Mouse (Mus musculus) intestine, embryonic 14.5 days (tissue): ENCODE data around the gene Mcm3ap. TPM values are rescaled to one million over a fixed set of nuclear protein-coding genes. Genes with fewer than 3 reads are reported as not detected.

ENCODE experiments used
- ATAC-seq: fragments of 200-750 bp; cut with Nextera tagmentation; replicated peaks from 2 replicates; pipeline ENCODE4 v1.8.0; 2017; ENCODE audit warnings: low read depth, moderate number of reproducible peaks, moderate TSS enrichment, moderate library complexity; ENCODE audit not compliant: low FRiP score, low TSS enrichment
- DNase-seq: peaks from one replicate; pipeline ENCODE4 v3.0.0-alpha.2; 2018; ENCODE audit warnings: low spot score
- H3K27ac ChIP-seq: fragments of 300-500 bp; sonication (generic); 2 replicates; pipeline ENCODE4 v1.5.1; 2014; ENCODE audit warnings: low read depth, mild to moderate bottlenecking, control low read depth
- H3K27me3 ChIP-seq: fragments of 300-500 bp; sonication (generic); replicated peaks from 2 replicates; pipeline ENCODE4 v1.6.1; 2014; ENCODE audit warnings: low read length, control low read depth; ENCODE audit not compliant: control insufficient read depth, insufficient read depth
- H3K36me3 ChIP-seq: fragments of 300-500 bp; sonication (generic); 2 replicates; pipeline ENCODE4 v1.6.1; 2014; ENCODE audit warnings: low read length, control low read depth; ENCODE audit not compliant: control insufficient read depth, insufficient read depth
- H3K4me1 ChIP-seq: fragments of 300-500 bp; sonication (generic); replicated peaks from 2 replicates; pipeline ENCODE4 v1.6.1; 2014; ENCODE audit warnings: low read length, control low read depth, mixed read lengths; ENCODE audit not compliant: control insufficient read depth, insufficient read depth
- H3K4me2 ChIP-seq: fragments of 300-500 bp; sonication (generic); 2 replicates; pipeline ENCODE4 v1.6.1; 2014; ENCODE audit warnings: low read length
- H3K4me3 ChIP-seq: fragments of 300-500 bp; sonication (generic); 2 replicates; pipeline ENCODE4 v1.5.1; 2014; ENCODE audit warnings: low read depth, low read length, control low read depth, mixed read lengths
- H3K9ac ChIP-seq: fragments of 300-500 bp; sonication (generic); 2 replicates; pipeline ENCODE4 v1.6.1; 2014; ENCODE audit warnings: mild to moderate bottlenecking, low read length
- H3K9me3 ChIP-seq: fragments of 300-500 bp; sonication (generic); 2 replicates; pipeline ENCODE4 v1.6.1; 2016; ENCODE audit warnings: low read length, control low read depth; ENCODE audit not compliant: control insufficient read depth
- WGBS: fragments of 180-500 bp; shearing (Covaris S2); extraction: QIAGEN DNeasy Blood & Tissue Kit; methylation state at CpG from one replicate; pipeline ENCODE4 v1.1.7; 2014; 5-methylcytosine and 5-hydroxymethylcytosine counted together
- polyA plus RNA-seq: library from polyadenylated mRNA; unstranded; fragments of >200 nt; fragmentation: Nextera tagmentation; extraction: Ambion mirVana; gene quantifications from 2 replicates; pipeline ENCODE4 v1.2.1, GENCODE M21; 2014

The Mcm3ap gene
- polyA plus RNA-seq, 1 experiment from 2014 or later = 56.2 TPM

GRCm38 (mm10) chr10:76512965-76513583 is 44.3 kb downstream of the Mcm3ap start:
- Histone ChIP-seq H3K4me3 (no peak overlapping the region), H3K27me3 (no peaks in the 10 kb centered on the region), H3K4me2 (no peak overlapping the region), H3K36me3 (peaks cover 59% of the 10 kb centered on the region), H3K9me3 (no peaks in the 10 kb centered on the region), H3K4me1 (no peaks in the 10 kb centered on the region), H3K9ac (no peak overlapping the region), H3K27ac (no peak overlapping the region)
- ATAC-seq (peak; percentile 86), DNase-seq (peak; percentile 88)
- WGBS = 57% methylated on average over 5 of the region's 5 CpGs

GRCm38 (mm10) chr10:76530922-76531321 is 62.2 kb downstream of the Mcm3ap start:
- peaks cover 19% of the 10 kb centered on the region for H3K36me3 ChIP-seq
- H3K27me3 ChIP-seq = no peaks in the 10 kb centered on the region
- H3K9ac ChIP-seq = peak overlapping the region; percentile 47
- H3K4me2 ChIP-seq = peak overlapping the region; percentile 87
- peak overlapping the region; percentile 51; the same call in 1 of the 2 replicates for H3K27ac ChIP-seq
- no peaks in the 10 kb centered on the region for H3K9me3 ChIP-seq
- ATAC-seq (no peak; the same call in none of the 2 replicates), DNase-seq (no peak)
- WGBS = 0% methylated on average over 11 of the region's 11 CpGs
- no peaks in the 10 kb centered on the region for H3K4me1 ChIP-seq
- peak overlapping the region; percentile 49 for H3K4me3 ChIP-seq

- Histone ChIP-seq H3K36me3 (peaks cover 23% of the 10 kb centered on the region), H3K4me2 (peak within 1 kb of the TSS; percentile 87), H3K27ac (peak within 1 kb of the TSS; percentile 57; the same call in 1 of the 2 replicates), H3K9me3 (no peaks in the 10 kb centered on the region), H3K27me3 (no peaks in the 10 kb centered on the region), H3K4me1 (no peaks in the 10 kb centered on the region), H3K9ac (peak within 1 kb of the TSS; percentile 47), H3K4me3 (peak within 1 kb of the TSS; percentile 49)
- DNase-seq (peak; percentile 96), ATAC-seq (peak; percentile 99)
- WGBS = under 1% methylated on average over 37 of the region's 37 CpGs
Measured at GRCm38 (mm10) chr10:76531375-76531774, 62.6 kb downstream of the Mcm3ap start, which contains the start of gene Lss. Gene Lss (plus strand): TSS chr10:76531588.

GRCm38 (mm10) chr10:76531828-76532227 is 63.1 kb downstream of the Mcm3ap start:
- Histone ChIP-seq H3K4me1 (no peaks in the 10 kb centered on the region), H3K9me3 (no peaks in the 10 kb centered on the region), H3K36me3 (peaks cover 28% of the 10 kb centered on the region), H3K4me3 (peak overlapping the region; percentile 49), H3K27ac (peak overlapping the region; percentile 57; the same call in 1 of the 2 replicates), H3K9ac (peak overlapping the region; percentile 47), H3K4me2 (peak overlapping the region; percentile 87), H3K27me3 (no peaks in the 10 kb centered on the region)
- ATAC-seq (peak; percentile 54), DNase-seq (no peak)
- WGBS = 2% methylated on average over 14 of the region's 14 CpGs

GRCm38 (mm10) chr10:76535526-76535925 is 66.8 kb downstream of the Mcm3ap start:
- H3K4me1 ChIP-seq = no peaks in the 10 kb centered on the region
- peaks cover 63% of the 10 kb centered on the region for H3K36me3 ChIP-seq
- WGBS = 97% methylated on average over 7 of the region's 7 CpGs
- no peak overlapping the region for H3K4me2 ChIP-seq
- ATAC-seq (no peak), DNase-seq (no peak)
- H3K9ac ChIP-seq = no peak overlapping the region
- no peak overlapping the region for H3K27ac ChIP-seq
- H3K27me3 ChIP-seq = no peaks in the 10 kb centered on the region
- no peak overlapping the region for H3K4me3 ChIP-seq
- H3K9me3 ChIP-seq = no peaks in the 10 kb centered on the region

GRCm38 (mm10) chr10:76537619-76538018 is 68.9 kb downstream of the Mcm3ap start:
- no peaks in the 10 kb centered on the region for H3K27me3 ChIP-seq
- H3K4me3 ChIP-seq = no peak overlapping the region
- no peak overlapping the region for H3K27ac ChIP-seq
- no peaks in the 10 kb centered on the region for H3K9me3 ChIP-seq
- no peak overlapping the region for H3K9ac ChIP-seq
- WGBS = 78% methylated on average over 9 of the region's 9 CpGs
- no peak for DNase-seq
- H3K36me3 ChIP-seq = peaks cover 84% of the 10 kb centered on the region
- H3K4me1 ChIP-seq = no peaks in the 10 kb centered on the region
- no peak for ATAC-seq
- H3K4me2 ChIP-seq = no peak overlapping the region

- Histone ChIP-seq H3K9me3 (no peaks in the 10 kb centered on the region), H3K4me2 (no peak overlapping the region), H3K4me1 (no peaks in the 10 kb centered on the region), H3K27ac (no peak overlapping the region), H3K9ac (no peak overlapping the region), H3K27me3 (no peaks in the 10 kb centered on the region), H3K36me3 (peaks cover 98% of the 10 kb centered on the region), H3K4me3 (no peak overlapping the region)
- no peak for DNase-seq
- no peak for ATAC-seq
- WGBS = 91% methylated on average over 11 of the region's 11 CpGs
Measured at GRCm38 (mm10) chr10:76541336-76542085, 72.8 kb downstream of the Mcm3ap start.

GRCm38 (mm10) chr10:76542636-76543375 is 74.1 kb downstream of the Mcm3ap start:
- Histone ChIP-seq H3K27ac (no peak overlapping the region), H3K36me3 (peaks cover 98% of the 10 kb centered on the region), H3K27me3 (no peaks in the 10 kb centered on the region), H3K9me3 (no peaks in the 10 kb centered on the region), H3K4me2 (no peak overlapping the region), H3K9ac (no peak overlapping the region), H3K4me1 (no peaks in the 10 kb centered on the region), H3K4me3 (no peak overlapping the region)
- 84% methylated on average over 10 of the region's 10 CpGs for WGBS
- ATAC-seq = no peak
- no peak for DNase-seq
